Mouse (Mus musculus) limb, embryonic 15.5 days (tissue): ENCODE measurements at regions not wholly inside any gene's neighbourhood (a gene's known extent, or its start where the extent isn't known, plus 50 kb on each side); places are given as distances from the start of the nearest gene placed in this dataset.

ENCODE experiments used
- ATAC-seq: fragments of 200-750 bp; cut with Nextera tagmentation; 2 replicates; pipeline ENCODE4 v1.8.0; 2017; ENCODE audit warnings: low read depth, moderate TSS enrichment; ENCODE audit not compliant: insufficient number of reproducible peaks, low FRiP score, low TSS enrichment
- H3K27ac ChIP-seq: fragments of 300-500 bp; sonication (generic); 2 replicates; pipeline ENCODE4 v1.5.1; 2015; ENCODE audit warnings: moderate library complexity, mild to moderate bottlenecking, inconsistent platforms
- H3K27me3 ChIP-seq: fragments of 300-500 bp; sonication (generic); 2 replicates; pipeline ENCODE4 v1.6.1; 2015; ENCODE audit warnings: inconsistent platforms
- H3K36me3 ChIP-seq: fragments of 300-500 bp; sonication (generic); 2 replicates; pipeline ENCODE4 v1.6.1; 2015; ENCODE audit warnings: inconsistent platforms
- H3K4me1 ChIP-seq: fragments of 300-500 bp; sonication (generic); 2 replicates; pipeline ENCODE4 v1.6.1; 2015; ENCODE audit warnings: inconsistent platforms
- H3K4me2 ChIP-seq: fragments of 300-500 bp; sonication (generic); 2 replicates; pipeline ENCODE4 v1.6.1; 2015; ENCODE audit warnings: mild to moderate bottlenecking, inconsistent platforms
- H3K4me3 ChIP-seq: fragments of 300-500 bp; sonication (generic); 2 replicates; pipeline ENCODE4 v1.5.1; 2015; ENCODE audit warnings: mild to moderate bottlenecking, inconsistent platforms
- H3K9ac ChIP-seq: fragments of 300-500 bp; sonication (generic); 2 replicates; pipeline ENCODE4 v1.6.1; 2015; ENCODE audit warnings: inconsistent platforms
- H3K9me3 ChIP-seq: fragments of 300-500 bp; sonication (generic); 2 replicates; pipeline ENCODE4 v1.6.1; 2016; ENCODE audit warnings: inconsistent platforms
- WGBS: fragments of 180-500 bp; shearing (Covaris S2); methylation state at CpG from one replicate; pipeline ENCODE4 v1.1.7; 2015; 5-methylcytosine and 5-hydroxymethylcytosine counted together

DNA sequence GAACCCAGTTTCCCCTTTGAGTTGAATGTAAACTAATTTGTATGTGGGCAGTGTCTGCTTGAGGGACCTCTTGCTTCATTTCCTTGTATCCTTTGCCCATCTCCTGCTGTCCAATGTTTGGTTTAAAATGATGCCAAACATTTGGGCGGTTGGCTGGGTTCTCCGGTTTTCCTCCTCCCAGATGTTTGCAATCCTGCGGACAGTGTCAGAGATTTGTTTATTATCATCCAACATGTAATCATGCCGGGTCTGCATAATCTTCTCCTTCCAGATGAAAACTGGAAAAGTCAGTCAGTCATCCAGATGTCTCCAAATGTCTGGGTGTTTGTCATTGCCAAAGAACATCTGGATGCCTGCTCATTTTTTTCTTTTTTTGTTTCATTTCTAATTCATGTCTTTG, 323.0 kb downstream of the Lmx1a start:
- ATAC-seq = no peak
- Histone ChIP-seq H3K27ac (no peak overlapping the region), H3K4me3 (no peak overlapping the region), H3K9ac (no peak overlapping the region), H3K9me3 (no peaks in the 10 kb centered on the region), H3K27me3 (no peaks in the 10 kb centered on the region), H3K4me2 (no peak overlapping the region), H3K4me1 (no peaks in the 10 kb centered on the region), H3K36me3 (no peaks in the 10 kb centered on the region)
- 70% methylated on average over 4 of the region's 4 CpGs for WGBS

DNA sequence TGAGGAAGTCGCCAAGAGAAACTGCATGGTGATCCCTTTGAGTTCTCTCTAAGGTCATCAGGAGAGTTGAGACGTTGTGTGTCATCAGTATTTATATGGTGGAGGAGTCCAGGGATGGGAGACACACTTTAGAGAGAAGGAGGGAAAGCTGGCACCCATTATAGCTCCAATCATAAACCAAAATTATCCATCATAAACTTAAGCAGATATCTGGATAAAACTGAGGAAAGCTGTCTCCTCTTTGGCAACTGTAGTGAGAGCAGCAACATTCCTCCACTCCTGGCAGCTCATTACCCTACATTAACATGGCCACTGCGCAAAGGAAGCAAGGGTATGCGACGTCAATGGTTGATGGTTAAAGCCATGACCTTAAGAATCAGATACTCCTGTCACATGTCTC, 323.6 kb downstream of the Lmx1a start:
- 77% methylated on average over 5 of the region's 5 CpGs for WGBS
- Histone ChIP-seq H3K4me2 (no peak overlapping the region), H3K9me3 (no peaks in the 10 kb centered on the region), H3K9ac (no peak overlapping the region), H3K27ac (no peak overlapping the region), H3K4me3 (no peak overlapping the region), H3K4me1 (no peaks in the 10 kb centered on the region), H3K27me3 (no peaks in the 10 kb centered on the region), H3K36me3 (no peaks in the 10 kb centered on the region)
- no peak for ATAC-seq

DNA sequence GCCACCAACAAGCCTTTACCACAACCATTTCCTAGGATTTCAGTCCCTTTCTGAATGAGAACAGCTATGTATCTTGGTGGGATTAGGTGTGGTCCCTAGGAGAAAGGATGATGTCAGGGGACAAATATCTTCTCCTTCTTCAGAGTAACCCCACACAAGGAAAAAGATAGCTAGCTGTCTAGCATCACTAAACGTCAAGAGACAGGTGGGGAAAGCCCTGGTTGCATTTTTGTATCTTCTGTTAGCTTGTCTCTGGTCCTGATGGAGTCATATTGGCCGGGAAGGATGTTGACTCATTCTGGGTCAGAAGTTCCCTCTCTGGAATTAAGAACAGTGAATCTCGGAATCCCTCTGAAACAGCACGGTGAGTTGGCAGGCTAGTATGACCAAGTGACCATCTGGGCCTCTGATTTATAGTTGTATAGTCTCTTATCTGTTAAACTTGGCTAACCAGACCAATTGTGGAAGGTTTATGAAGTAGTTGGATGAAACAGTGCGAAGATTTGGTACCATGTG, 327.4 kb downstream of the Lmx1a start:
- ATAC-seq = no peak
- no peaks in the 10 kb centered on the region for H3K4me1 ChIP-seq
- H3K36me3 ChIP-seq = no peaks in the 10 kb centered on the region
- H3K4me3 ChIP-seq = no peak overlapping the region
- 74% methylated on average over 5 of the region's 5 CpGs for WGBS
- H3K27ac ChIP-seq = no peak overlapping the region
- no peaks in the 10 kb centered on the region for H3K27me3 ChIP-seq
- no peak overlapping the region for H3K9ac ChIP-seq
- H3K4me2 ChIP-seq = no peak overlapping the region
- no peaks in the 10 kb centered on the region for H3K9me3 ChIP-seq

DNA sequence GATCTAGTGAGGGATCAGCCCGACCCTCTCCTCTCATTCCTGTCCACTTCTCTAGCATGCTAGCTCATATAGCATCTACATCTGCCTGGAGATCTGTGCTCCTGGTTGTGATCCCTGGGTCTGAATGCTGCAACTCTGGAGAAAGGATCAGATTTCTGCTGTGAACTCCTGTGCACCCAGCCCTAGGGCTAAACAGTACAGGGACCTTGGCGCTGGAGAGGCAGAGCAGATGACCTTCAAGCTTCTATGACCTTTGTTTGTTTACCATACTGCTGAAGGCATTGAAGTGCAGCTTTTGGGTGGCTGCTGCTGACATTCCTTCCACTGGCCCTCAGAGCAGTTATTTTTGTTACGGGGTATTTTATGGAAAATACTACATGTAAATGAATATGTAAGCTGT, 337.4 kb downstream of the Lmx1a start:
- no peaks in the 10 kb centered on the region for H3K9me3 ChIP-seq
- H3K27ac ChIP-seq = no peak overlapping the region
- H3K4me1 ChIP-seq = no peaks in the 10 kb centered on the region
- 49% methylated on average over 3 of the region's 3 CpGs for WGBS
- H3K4me3 ChIP-seq = no peak overlapping the region
- no peak overlapping the region for H3K9ac ChIP-seq
- H3K27me3 ChIP-seq = no peaks in the 10 kb centered on the region
- no peaks in the 10 kb centered on the region for H3K36me3 ChIP-seq
- ATAC-seq = no peak
- H3K4me2 ChIP-seq = no peak overlapping the region

DNA sequence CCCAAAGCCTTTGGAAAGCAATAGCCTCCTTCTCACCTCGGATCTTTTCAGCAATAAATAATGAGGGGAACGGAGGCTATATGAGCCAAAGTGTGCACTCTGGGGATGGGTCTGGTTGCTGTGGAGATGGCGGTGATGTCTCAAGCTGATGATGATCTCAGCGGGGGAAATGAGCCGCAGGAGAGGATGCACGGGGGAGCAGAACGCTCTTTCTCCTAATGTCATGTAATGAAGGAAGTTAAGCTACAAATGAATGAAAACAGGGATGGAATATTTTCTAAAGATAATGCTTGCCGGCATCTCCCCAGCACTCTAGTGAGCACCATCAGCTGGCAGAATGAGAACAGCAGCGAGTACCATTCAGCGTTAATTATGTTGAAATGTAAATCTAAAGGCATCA, 355.7 kb downstream of the Lmx1a start:
- WGBS = 72% methylated on average over 10 of the region's 10 CpGs
- H3K9me3 ChIP-seq = no peaks in the 10 kb centered on the region
- no peak overlapping the region for H3K4me2 ChIP-seq
- H3K4me1 ChIP-seq = no peaks in the 10 kb centered on the region
- no peak overlapping the region for H3K27ac ChIP-seq
- ATAC-seq = no peak
- H3K36me3 ChIP-seq = no peaks in the 10 kb centered on the region
- no peak overlapping the region for H3K4me3 ChIP-seq
- H3K9ac ChIP-seq = no peak overlapping the region
- no peaks in the 10 kb centered on the region for H3K27me3 ChIP-seq

DNA sequence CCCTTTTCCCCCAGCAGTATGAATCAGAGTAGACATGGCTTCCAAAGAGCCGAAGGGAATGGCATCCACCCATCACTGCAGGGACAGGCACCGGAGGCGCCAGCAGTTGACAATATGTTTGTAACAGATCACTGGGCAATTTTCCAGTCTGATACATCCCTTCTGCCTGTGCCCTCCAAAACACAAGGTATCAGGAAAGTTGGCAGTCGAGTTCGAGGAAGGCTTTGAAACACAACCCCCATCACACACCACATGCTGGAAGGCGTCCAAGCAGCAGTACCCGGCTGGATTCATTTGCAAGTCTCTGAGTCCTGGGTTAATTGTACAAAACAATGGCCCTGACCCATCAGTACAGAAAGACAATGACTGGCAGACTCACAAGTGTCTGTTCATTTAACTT, 357.3 kb downstream of the Lmx1a start:
- 66% methylated on average over 7 of the region's 7 CpGs for WGBS
- no peak for ATAC-seq
- Histone ChIP-seq H3K9me3 (no peaks in the 10 kb centered on the region), H3K4me1 (no peaks in the 10 kb centered on the region), H3K27me3 (no peaks in the 10 kb centered on the region), H3K36me3 (no peaks in the 10 kb centered on the region), H3K27ac (no peak overlapping the region), H3K9ac (no peak overlapping the region), H3K4me2 (no peak overlapping the region), H3K4me3 (no peak overlapping the region)

DNA sequence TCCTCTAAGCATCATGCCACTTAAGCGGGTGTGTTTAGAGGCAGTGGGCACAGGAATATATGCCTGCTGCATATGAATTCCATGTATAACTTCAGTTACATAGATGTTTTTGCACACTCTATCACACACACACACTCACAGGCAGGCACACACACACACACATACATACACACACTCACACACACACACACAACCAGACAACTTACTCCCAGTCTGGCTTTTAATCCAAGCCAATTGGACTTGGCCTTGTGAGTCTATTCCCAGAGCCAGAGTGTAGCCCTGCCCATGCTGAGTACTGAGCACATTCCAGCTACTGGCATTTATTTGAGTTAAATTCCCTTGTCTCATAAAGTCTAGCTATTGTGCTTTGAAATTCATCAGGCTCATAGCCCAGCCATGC, 357.7 kb downstream of the Lmx1a start:
- no peak overlapping the region for H3K4me2 ChIP-seq
- no peaks in the 10 kb centered on the region for H3K9me3 ChIP-seq
- no peaks in the 10 kb centered on the region for H3K27me3 ChIP-seq
- no peaks in the 10 kb centered on the region for H3K36me3 ChIP-seq
- no peak for ATAC-seq
- WGBS = 97% methylated on average over 1 of the region's 1 CpGs
- H3K4me3 ChIP-seq = no peak overlapping the region
- H3K9ac ChIP-seq = no peak overlapping the region
- H3K4me1 ChIP-seq = no peaks in the 10 kb centered on the region
- H3K27ac ChIP-seq = no peak overlapping the region

DNA sequence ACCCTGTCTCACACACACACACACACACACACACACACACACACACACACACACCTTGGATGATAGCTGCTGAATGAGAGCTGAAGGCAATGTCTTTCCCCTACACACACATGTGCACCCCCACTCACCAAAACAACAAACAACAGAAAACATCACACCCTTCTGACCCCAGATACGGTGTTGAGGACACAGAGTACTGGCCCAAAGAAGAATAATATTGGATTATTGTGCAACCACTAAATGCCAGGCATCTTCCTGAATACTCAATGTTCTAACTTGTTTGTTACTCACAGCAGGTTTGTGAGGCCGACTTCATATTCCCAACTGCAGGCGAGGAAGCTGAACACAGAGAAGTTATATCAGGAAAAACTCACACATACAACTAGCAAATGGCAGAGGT, 360.9 kb downstream of the Lmx1a start:
- Histone ChIP-seq H3K36me3 (no peaks in the 10 kb centered on the region), H3K9me3 (no peaks in the 10 kb centered on the region), H3K4me3 (no peak overlapping the region), H3K4me1 (no peaks in the 10 kb centered on the region), H3K27ac (no peak overlapping the region), H3K27me3 (no peaks in the 10 kb centered on the region), H3K9ac (no peak overlapping the region), H3K4me2 (no peak overlapping the region)
- WGBS = 92% methylated on average over 3 of the region's 3 CpGs
- no peak for ATAC-seq

DNA sequence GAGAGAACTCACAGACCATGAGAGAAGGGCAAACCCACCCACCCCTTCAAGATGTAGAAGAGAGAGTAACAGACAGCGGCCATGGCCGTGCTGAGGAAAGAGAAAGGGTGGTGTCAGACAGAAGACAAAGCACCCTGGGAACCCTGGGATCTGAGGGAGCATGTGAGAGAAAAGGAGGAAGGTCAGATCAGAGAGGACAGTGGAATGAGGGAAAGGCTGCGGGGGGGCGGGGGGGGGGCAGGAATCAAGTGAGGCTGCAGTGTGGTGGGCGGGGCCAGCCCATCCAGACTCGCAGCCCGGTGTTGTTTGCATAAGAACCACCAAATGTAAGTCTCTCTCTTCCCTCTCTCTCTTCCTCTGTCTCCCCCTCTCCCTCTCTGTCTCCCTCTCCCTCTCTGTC, 367.4 kb downstream of the Lmx1a start:
- 4% methylated on average over 7 of the region's 7 CpGs for WGBS
- Histone ChIP-seq H3K36me3 (no peaks in the 10 kb centered on the region), H3K27ac (no peak overlapping the region), H3K27me3 (no peaks in the 10 kb centered on the region), H3K4me2 (no peak overlapping the region), H3K4me3 (no peak overlapping the region), H3K4me1 (no peaks in the 10 kb centered on the region), H3K9ac (no peak overlapping the region), H3K9me3 (no peaks in the 10 kb centered on the region)
- no peak for ATAC-seq

DNA sequence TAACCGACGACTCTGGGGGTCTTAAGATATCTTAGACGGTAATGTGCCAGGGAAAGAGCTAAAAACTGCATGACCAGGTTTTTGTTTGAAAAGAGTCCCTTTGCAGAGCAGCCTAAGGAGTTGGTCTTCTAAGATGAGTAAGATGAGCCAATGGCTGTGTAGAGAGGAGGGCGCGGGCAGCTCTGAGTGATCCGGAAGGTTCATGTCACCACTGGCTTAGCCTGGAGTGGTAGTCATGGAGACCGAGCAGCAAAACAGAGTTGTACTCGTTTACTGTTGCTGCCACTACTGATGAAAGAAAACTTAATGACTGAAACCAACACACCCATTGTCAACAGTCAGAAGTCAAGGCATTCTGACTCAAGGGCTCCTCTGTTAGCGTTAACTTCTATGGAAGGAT, 368.4 kb downstream of the Lmx1a start:
- no peaks in the 10 kb centered on the region for H3K36me3 ChIP-seq
- H3K27ac ChIP-seq = no peak overlapping the region
- no peak overlapping the region for H3K4me2 ChIP-seq
- H3K27me3 ChIP-seq = no peaks in the 10 kb centered on the region
- no peak overlapping the region for H3K9ac ChIP-seq
- H3K4me3 ChIP-seq = no peak overlapping the region
- no peaks in the 10 kb centered on the region for H3K9me3 ChIP-seq
- no peaks in the 10 kb centered on the region for H3K4me1 ChIP-seq
- ATAC-seq = no peak
- WGBS = 80% methylated on average over 9 of the region's 9 CpGs

DNA sequence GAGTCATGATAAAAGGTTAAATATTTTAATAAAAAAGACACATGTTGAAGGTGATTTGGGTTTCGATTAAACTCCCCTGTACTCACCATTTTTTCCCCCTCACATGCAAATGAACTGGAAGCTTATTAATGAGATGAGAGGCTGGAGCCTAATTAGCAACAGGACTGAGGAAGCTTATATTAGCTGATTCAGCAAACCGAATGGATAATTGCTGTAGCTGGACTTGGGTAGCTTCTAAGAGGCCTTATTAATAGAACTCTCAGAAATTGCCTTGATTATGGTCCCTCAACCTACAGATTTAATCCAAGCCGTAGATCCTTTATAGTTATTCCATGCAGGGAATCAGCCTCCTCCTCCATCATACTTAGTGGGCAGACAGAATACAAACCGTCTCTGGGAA, 369.7 kb downstream of the Lmx1a start:
- 61% methylated on average over 4 of the region's 4 CpGs for WGBS
- no peaks in the 10 kb centered on the region for H3K4me1 ChIP-seq
- no peak overlapping the region for H3K4me2 ChIP-seq
- H3K9me3 ChIP-seq = no peaks in the 10 kb centered on the region
- H3K9ac ChIP-seq = no peak overlapping the region
- no peak for ATAC-seq
- H3K27ac ChIP-seq = no peak overlapping the region
- H3K36me3 ChIP-seq = no peaks in the 10 kb centered on the region
- no peaks in the 10 kb centered on the region for H3K27me3 ChIP-seq
- no peak overlapping the region for H3K4me3 ChIP-seq

DNA sequence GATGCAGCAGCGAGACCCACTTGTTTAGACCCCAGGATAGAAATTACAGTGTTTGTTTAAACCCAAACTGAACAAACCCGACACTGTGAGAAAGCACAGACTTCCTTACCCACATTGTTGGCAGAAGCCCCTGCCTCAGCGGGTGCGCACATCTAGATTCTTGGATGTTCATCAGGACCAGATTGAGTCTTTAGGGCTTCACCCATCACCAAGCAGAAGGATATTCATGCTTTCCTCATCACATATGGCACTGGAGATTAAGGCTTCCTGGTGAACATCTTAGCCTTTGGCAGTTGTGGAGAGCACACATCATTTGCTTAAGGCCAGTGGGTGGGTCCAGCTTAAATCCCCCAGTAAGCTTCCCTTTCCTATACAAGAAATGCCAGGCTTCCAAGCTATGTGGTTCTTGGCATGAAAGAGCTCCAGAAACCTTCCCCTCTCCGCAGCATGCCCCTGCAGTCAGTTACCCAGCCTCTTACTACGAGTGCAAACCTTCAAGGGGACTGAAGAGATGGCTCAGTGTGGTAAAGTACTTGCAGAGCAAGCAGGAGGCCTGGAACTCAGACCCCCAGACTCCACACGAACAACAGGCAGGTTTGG, 367.9 kb downstream of the Pbx1 start:
- WGBS = 72% methylated on average over 7 of the region's 7 CpGs
- no peaks in the 10 kb centered on the region for H3K9me3 ChIP-seq
- no peaks in the 10 kb centered on the region for H3K36me3 ChIP-seq
- H3K4me2 ChIP-seq = no peak overlapping the region
- no peak overlapping the region for H3K27ac ChIP-seq
- H3K4me3 ChIP-seq = no peak overlapping the region
- ATAC-seq = no peak
- no peak overlapping the region for H3K9ac ChIP-seq
- no peaks in the 10 kb centered on the region for H3K4me1 ChIP-seq
- no peaks in the 10 kb centered on the region for H3K27me3 ChIP-seq

DNA sequence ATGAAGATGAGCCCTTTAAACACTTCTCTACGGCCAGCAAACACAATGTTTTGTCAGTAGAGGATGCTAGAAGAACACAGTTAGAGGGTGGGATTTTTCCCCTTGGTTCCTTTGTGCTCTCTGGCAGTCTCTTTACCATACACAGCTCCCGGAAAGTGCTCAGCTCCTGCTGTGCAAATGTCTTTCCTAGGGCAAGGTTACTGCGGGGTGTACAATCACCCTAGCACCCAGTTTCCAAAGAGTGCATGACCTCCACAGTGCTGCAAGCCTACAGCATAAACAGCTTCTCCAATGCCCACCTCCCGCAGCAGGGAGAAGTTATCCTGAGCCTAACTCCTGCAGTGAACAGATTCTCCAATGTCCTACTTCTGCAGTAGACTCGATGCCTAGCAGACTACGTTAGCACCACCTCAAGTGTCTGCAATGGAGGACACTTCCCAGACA, 366.4 kb downstream of the Pbx1 start:
- Histone ChIP-seq H3K36me3 (no peaks in the 10 kb centered on the region), H3K9me3 (no peaks in the 10 kb centered on the region), H3K4me2 (no peak overlapping the region), H3K27ac (no peak overlapping the region), H3K27me3 (no peaks in the 10 kb centered on the region), H3K4me3 (no peak overlapping the region), H3K9ac (no peak overlapping the region), H3K4me1 (no peaks in the 10 kb centered on the region)
- 61% methylated on average over 6 of the region's 6 CpGs for WGBS
- ATAC-seq = no peak
